Mouse (Mus musculus): Measurements from ENCODE around the gene Dgkh. TPM values are rescaled to one million over a fixed set of nuclear protein-coding genes. Genes with fewer than 3 reads are reported as not detected.
"Not testable (repeated sequence)": the region's sequence is repeated elsewhere in the genome, so short reads cannot be mapped to it uniquely, and the experiment has no call there.

Gene Dgkh
- polyA plus RNA-seq, 1 experiment from 2014 or later, result 2.6 TPM

DNA sequence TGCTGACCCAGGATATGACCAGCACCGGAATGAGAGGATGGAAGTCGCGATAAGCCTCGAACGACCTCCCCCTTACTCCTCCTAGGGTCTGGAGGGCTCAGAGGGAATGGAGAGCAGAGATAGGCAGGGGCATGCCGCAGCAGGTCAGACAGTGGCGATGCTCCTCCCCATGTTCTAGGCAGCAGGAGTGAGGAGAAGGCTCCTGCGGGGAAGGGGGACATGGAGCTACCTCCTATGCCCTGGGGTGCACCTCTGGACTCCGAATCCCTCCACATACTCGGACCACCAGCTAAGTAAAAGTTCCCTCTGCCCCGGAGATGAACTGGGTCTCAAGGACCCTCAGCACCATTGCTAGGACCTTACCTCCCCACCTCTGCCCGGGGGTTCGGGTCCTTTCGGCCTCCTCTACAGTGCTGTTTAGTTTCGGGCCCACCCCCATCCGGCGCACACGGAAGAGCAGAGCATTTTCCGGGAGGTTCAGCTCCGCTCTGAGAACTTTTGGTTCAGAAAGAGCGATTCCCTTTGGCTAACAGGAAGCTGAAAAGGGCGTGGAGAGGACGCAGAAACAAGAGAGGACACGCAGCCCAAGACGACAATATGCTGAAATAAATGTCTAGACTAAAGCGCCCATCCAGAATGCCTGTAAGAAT is 7.1 kb downstream of the Dgkh start:
- Histone ChIP-seq H3K27ac (ENCODE audit: low read depth, low read length) (no peak overlapping the region), H3K9ac (ENCODE audit: low read depth, low read length) (peak overlapping the region; percentile 76), H3K27me3 (replicated peaks; ENCODE audit: control insufficient read depth, insufficient read depth, low read length) (no peaks in the 10 kb centered on the region), H3K4me2 (ENCODE audit: low read length) (peak overlapping the region; percentile 86), H3K36me3 (ENCODE audit: control insufficient read depth, insufficient read depth, low read length) (no peaks in the 10 kb centered on the region), H3K4me3 (ENCODE audit: low read length) (peak overlapping the region; percentile 66), H3K4me1 (ENCODE audit: control insufficient read depth, insufficient read depth, low read depth, low read length) (peaks cover 10% of the 10 kb centered on the region), H3K9me3 (ENCODE audit: control insufficient read depth, low read length) (no peaks in the 10 kb centered on the region)
- WGBS, result 4% methylated on average over 25 of the region's 26 CpGs
- ATAC-seq, result peak; percentile 74

DNA sequence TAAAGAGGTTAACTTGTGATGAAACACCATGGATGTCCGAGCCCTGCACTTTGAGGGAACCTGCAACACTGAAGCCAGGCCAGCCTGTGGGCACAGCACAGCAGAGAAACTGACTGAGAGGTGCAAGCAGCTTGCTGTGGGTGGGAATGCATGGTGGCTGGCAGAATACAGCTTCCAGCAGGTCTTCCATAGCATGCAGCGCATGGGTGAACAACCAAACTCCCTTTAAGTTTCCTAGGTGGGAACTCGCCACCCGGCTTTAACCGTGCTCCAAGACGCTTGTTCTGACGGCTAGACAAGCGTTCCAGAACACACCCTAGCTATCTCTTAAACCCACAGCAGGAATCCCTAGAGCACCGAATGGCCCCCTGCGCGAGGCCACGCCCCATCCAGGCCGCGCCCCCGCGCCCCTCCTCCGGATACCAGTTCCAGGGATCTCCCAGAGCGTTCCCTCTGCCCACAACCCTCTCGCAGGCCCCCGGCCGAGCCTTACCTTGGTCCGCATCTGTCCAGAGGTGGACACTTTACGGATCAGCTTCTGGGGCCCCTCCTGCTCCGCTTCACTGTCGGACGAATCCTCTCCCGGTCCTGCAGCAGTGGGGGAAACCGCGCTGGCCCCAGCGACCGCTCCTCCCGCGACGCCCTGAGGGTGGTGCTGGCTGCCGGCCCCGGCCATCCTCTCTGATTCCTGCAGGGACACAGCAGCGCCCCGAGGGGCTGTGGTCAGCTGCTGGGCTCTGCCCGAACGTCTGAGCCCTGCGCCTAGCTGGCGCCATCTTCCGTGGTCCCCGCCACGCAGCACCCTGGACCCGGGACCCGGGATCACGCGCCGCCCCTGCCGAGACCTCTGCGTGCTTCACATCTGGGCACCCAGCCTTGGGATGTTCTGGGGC is 7.9 kb downstream of the Dgkh start:
- Histone ChIP-seq H3K27me3 (replicated peaks; ENCODE audit: control insufficient read depth, insufficient read depth, low read length) (no peaks in the 10 kb centered on the region), H3K36me3 (ENCODE audit: control insufficient read depth, insufficient read depth, low read length) (no peaks in the 10 kb centered on the region), H3K9ac (ENCODE audit: low read depth, low read length) (peak overlapping the region; percentile 76), H3K9me3 (ENCODE audit: control insufficient read depth, low read length) (no peaks in the 10 kb centered on the region), H3K27ac (ENCODE audit: low read depth, low read length) (no peak overlapping the region), H3K4me1 (ENCODE audit: control insufficient read depth, insufficient read depth, low read depth, low read length) (peaks cover 10% of the 10 kb centered on the region), H3K4me2 (ENCODE audit: low read length) (peak overlapping the region; percentile 86), H3K4me3 (ENCODE audit: low read length) (peak overlapping the region; percentile 66)
- 1% methylated on average over 52 of the region's 52 CpGs for WGBS
- peak; percentile 91 for ATAC-seq

DNA sequence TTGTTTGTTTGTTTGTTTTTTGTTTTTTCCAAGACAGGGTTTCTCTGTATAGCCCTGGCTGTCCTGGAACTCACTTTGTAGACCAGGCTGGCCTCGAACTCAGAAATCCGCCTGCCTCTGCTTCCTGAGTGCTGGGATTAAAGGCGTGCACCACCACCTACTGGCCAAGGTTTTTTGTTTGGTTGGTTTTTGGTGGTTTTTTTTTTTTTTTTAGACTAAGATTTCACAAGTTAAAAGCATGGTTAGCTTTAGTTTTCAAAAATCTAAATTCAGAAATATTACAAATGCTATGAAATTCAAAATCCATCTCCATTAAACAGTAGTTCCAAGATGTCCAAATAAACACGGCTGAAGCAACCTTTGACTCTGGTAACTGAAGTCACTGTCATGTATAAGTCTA is 8.9 kb downstream of the Dgkh start:
- 98% methylated on average over 4 of the region's 4 CpGs for WGBS

DNA sequence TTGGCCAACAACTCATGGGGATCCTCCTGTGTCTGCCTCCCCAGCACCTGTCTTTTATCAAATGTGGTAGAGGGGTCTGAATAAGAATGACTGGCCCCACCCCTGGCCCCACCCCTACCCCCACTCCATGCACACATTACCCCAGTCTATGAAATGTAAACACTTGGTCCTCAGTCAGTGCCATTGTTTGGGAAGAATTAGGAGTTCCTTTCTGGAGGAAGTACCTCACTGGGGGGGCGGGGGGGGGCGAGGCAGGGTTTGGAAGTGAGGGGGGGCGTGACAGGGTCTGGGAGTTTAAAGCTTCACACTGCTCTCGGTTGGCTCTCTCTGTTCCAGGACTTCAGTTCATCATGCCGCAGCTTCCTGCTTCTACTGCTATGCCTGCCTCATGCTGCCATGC is 10.5 kb downstream of the Dgkh start:
- Histone ChIP-seq H3K27ac (ENCODE audit: low read depth, low read length) (no peak overlapping the region), H3K4me1 (ENCODE audit: control insufficient read depth, insufficient read depth, low read depth, low read length) (peaks cover 10% of the 10 kb centered on the region), H3K4me2 (ENCODE audit: low read length) (no peak overlapping the region), H3K9me3 (ENCODE audit: control insufficient read depth, low read length) (no peaks in the 10 kb centered on the region), H3K4me3 (ENCODE audit: low read length) (no peak overlapping the region), H3K36me3 (ENCODE audit: control insufficient read depth, insufficient read depth, low read length) (no peaks in the 10 kb centered on the region), H3K9ac (ENCODE audit: low read depth, low read length) (no peak overlapping the region), H3K27me3 (replicated peaks; ENCODE audit: control insufficient read depth, insufficient read depth, low read length) (no peaks in the 10 kb centered on the region)
- 75% methylated on average over 5 of the region's 5 CpGs for WGBS
- no peak for ATAC-seq

More for the DNA sequence above, 8.9 kb downstream of the Dgkh start:
- not testable (repeated sequence) for ATAC-seq; H3K9me3 ChIP-seq (ENCODE audit: control insufficient read depth, low read length); H3K4me3 ChIP-seq (ENCODE audit: low read length); H3K27me3 ChIP-seq (replicated peaks; ENCODE audit: control insufficient read depth, insufficient read depth, low read length); H3K27ac ChIP-seq (ENCODE audit: low read depth, low read length); H3K4me2 ChIP-seq (ENCODE audit: low read length); H3K4me1 ChIP-seq (ENCODE audit: control insufficient read depth, insufficient read depth, low read depth, low read length); H3K36me3 ChIP-seq (ENCODE audit: control insufficient read depth, insufficient read depth, low read length); H3K9ac ChIP-seq (ENCODE audit: low read depth, low read length)

DNA sequence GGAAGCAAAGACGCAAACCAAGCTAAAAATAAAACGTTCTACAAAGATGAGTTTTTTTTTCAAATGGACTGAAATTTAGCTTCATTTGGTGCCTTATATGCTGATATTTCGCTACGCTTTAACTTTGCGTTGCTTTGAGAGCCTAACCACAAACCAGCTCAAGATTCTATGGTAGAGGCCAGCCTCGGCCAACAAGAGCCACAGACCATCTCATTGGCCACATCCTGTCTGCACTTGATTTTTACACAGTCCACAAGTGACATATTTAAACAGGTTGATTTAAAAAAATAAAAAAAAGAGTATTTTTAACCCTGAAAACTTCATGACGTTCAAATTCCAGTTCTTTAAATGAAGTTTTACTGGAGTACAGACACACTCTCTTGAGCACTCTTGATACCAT is 16.5 kb downstream of the Dgkh start:
- Histone ChIP-seq H3K9me3 (ENCODE audit: control insufficient read depth, low read length) (no peaks in the 10 kb centered on the region), H3K9ac (ENCODE audit: low read depth, low read length) (no peak overlapping the region), H3K36me3 (ENCODE audit: control insufficient read depth, insufficient read depth, low read length) (no peaks in the 10 kb centered on the region), H3K4me3 (ENCODE audit: low read length) (no peak overlapping the region), H3K4me2 (ENCODE audit: low read length) (no peak overlapping the region), H3K27ac (ENCODE audit: low read depth, low read length) (no peak overlapping the region), H3K4me1 (ENCODE audit: control insufficient read depth, insufficient read depth, low read depth, low read length) (peaks cover 4% of the 10 kb centered on the region; the same call in 1 of the 2 replicates), H3K27me3 (replicated peaks; ENCODE audit: control insufficient read depth, insufficient read depth, low read length) (no peaks in the 10 kb centered on the region)
- ATAC-seq, result no peak
- WGBS, result 96% methylated on average over 7 of the region's 7 CpGs

DNA sequence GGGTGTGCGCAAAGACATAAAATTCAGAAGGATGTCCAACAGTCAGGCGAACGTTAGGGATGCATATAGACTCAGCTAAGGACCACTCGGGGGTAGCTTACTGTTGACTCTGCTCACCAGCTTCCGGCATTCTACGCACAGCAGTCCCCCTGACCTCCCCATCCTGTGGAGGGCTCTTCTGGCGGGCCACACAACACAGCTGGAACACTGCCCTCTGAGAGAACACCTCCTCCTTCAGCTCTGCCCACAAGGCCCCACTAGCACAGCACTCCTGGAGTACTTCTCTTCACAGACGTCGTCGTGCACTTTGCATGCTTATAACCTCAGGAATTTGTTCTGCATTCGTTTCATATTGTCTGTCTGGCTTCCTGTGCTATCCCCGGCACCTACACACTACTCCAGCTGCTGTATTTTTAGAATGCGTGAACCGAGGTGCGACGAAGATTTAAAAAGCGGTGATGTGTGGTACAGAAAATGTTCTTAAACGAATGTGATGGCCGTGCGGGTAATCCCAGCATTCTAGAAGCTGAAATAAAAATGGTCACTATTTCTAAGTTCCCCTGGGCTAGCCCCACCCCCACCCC is 19.9 kb downstream of the Dgkh start:
- H3K36me3 ChIP-seq (ENCODE audit: control insufficient read depth, insufficient read depth, low read length), result no peaks in the 10 kb centered on the region
- H3K4me3 ChIP-seq (ENCODE audit: low read length), result no peak overlapping the region
- no peak overlapping the region for H3K4me2 ChIP-seq (ENCODE audit: low read length)
- H3K9me3 ChIP-seq (ENCODE audit: control insufficient read depth, low read length), result no peaks in the 10 kb centered on the region
- peaks cover 4% of the 10 kb centered on the region; the same call in 1 of the 2 replicates for H3K4me1 ChIP-seq (ENCODE audit: control insufficient read depth, insufficient read depth, low read depth, low read length)
- ATAC-seq, result 0 out of 2 replicates have a peak, but pooled peaks have one; percentile 42
- no peaks in the 10 kb centered on the region for H3K27me3 ChIP-seq (replicated peaks; ENCODE audit: control insufficient read depth, insufficient read depth, low read length)
- H3K27ac ChIP-seq (ENCODE audit: low read depth, low read length), result no peak overlapping the region
- H3K9ac ChIP-seq (ENCODE audit: low read depth, low read length), result no peak overlapping the region
- WGBS, result 57% methylated on average over 20 of the region's 20 CpGs

DNA sequence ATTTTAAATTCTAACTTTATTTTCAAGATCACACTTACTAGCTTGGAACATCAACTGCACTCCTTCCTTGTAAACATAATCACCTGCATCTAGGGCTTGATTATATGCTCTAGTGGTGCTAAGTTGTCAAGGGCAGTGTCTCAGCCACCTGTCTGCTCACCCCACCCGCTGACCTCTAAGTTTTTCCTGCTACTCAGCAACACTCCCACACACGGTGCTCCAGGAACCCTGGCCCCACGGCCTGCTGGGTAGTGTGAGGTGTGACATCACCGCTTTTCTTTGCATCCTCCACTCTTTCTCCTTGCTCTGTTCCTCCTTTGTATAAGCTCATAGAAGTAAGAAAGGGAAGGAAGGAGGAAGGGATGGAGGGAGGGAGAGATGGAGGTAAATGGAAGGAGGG is 21.9 kb downstream of the Dgkh start:
- H3K36me3 ChIP-seq (ENCODE audit: control insufficient read depth, insufficient read depth, low read length), result no peaks in the 10 kb centered on the region
- no peak for ATAC-seq
- WGBS, result 77% methylated on average over 4 of the region's 4 CpGs
- H3K4me3 ChIP-seq (ENCODE audit: low read length), result no peak overlapping the region
- no peaks in the 10 kb centered on the region for H3K9me3 ChIP-seq (ENCODE audit: control insufficient read depth, low read length)
- no peaks in the 10 kb centered on the region for H3K27me3 ChIP-seq (replicated peaks; ENCODE audit: control insufficient read depth, insufficient read depth, low read length)
- no peak overlapping the region for H3K27ac ChIP-seq (ENCODE audit: low read depth, low read length)
- H3K4me2 ChIP-seq (ENCODE audit: low read length), result no peak overlapping the region
- peaks cover 4% of the 10 kb centered on the region; the same call in 1 of the 2 replicates for H3K4me1 ChIP-seq (ENCODE audit: control insufficient read depth, insufficient read depth, low read depth, low read length)
- no peak overlapping the region for H3K9ac ChIP-seq (ENCODE audit: low read depth, low read length)

DNA sequence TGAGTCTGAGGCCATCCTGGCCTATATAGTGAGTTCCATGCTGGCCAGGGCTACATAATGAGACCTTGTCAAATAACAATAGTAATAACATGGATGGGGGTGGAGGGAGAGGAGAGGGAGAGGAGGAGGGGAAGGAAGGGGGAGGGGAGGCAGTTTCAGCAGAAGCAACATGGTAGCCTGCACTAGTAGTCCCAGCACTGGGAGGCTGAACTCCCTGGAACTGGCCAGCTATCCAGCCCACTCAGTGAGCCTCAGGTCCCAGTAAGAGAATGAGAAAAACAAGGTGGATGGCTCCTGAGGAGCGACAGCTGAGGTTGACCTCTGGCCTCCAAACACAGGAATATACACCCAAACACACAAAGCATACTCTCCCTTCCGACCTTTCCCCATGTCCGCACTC is 27.0 kb downstream of the Dgkh start:
- no peaks in the 10 kb centered on the region for H3K27me3 ChIP-seq (replicated peaks; ENCODE audit: control insufficient read depth, insufficient read depth, low read length)
- H3K4me1 ChIP-seq (ENCODE audit: control insufficient read depth, insufficient read depth, low read depth, low read length), result no peaks in the 10 kb centered on the region
- WGBS, result 81% methylated on average over 3 of the region's 3 CpGs

DNA sequence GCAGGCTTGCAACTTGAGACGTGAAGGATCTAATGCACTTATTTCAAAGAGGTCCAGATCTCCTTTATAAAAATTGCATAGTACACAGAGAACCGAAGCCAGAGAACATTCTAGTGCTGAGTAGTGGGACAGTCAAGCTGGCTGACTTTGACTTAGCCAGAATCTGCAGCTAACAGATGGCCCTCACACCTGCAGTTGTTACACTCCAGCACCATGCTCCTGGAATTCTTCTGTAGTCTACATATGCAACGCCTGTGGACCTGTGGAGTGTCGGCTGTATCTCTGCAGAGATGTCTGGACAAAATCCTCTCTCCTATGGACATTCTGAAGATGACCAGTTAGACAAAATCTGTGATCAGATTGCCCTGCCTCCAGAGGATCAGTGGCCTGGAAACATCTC is 28.6 kb downstream of the Dgkh start:
- Histone ChIP-seq H3K9ac (ENCODE audit: low read depth, low read length) (no peak overlapping the region), H3K27ac (ENCODE audit: low read depth, low read length) (no peak overlapping the region), H3K4me1 (ENCODE audit: control insufficient read depth, insufficient read depth, low read depth, low read length) (peaks cover 4% of the 10 kb centered on the region), H3K27me3 (replicated peaks; ENCODE audit: control insufficient read depth, insufficient read depth, low read length) (no peaks in the 10 kb centered on the region), H3K9me3 (ENCODE audit: control insufficient read depth, low read length) (no peaks in the 10 kb centered on the region), H3K36me3 (ENCODE audit: control insufficient read depth, insufficient read depth, low read length) (no peaks in the 10 kb centered on the region), H3K4me2 (ENCODE audit: low read length) (no peak overlapping the region), H3K4me3 (ENCODE audit: low read length) (no peak overlapping the region)
- WGBS, result 89% methylated on average over 4 of the region's 4 CpGs
- no peak for ATAC-seq

More for the DNA sequence above, 27.0 kb downstream of the Dgkh start:
- Histone ChIP-seq H3K27ac (ENCODE audit: low read depth, low read length) (no peak overlapping the region), H3K36me3 (ENCODE audit: control insufficient read depth, insufficient read depth, low read length) (no peaks in the 10 kb centered on the region), H3K9me3 (ENCODE audit: control insufficient read depth, low read length) (no peaks in the 10 kb centered on the region), H3K4me2 (ENCODE audit: low read length) (no peak overlapping the region), H3K4me3 (ENCODE audit: low read length) (no peak overlapping the region), H3K9ac (ENCODE audit: low read depth, low read length) (no peak overlapping the region)
- no peak for ATAC-seq

Data from hindbrain, embryonic 16.5 days (tissue).